8 mouse cellular contexts compared by ENCODE assay signal in genomic region chr9:13574913-13575312, GRCm38 (mm10).
DNase-seq lines count a peak whose midpoint lies in the region; ATAC-seq lines count a peak whose summit lies in the region.

No protein-coding gene starts in this region.

- H3K4me3 ChIP-seq in heart, embryonic 11.5 days (ENCODE audit: low read depth, low read length) = no peak overlapping the region
- H3K4me3 ChIP-seq in kidney, embryonic 16.5 days (ENCODE audit: low read length) = no peak overlapping the region
- H3K4me3 ChIP-seq in neural tube, embryonic 15.5 days (replicated peaks) = no peak overlapping the region
- no peak overlapping the region for H3K4me3 ChIP-seq in midbrain, embryonic 16.5 days (ENCODE audit: low read depth, low read length)

- H3K4me1 ChIP-seq in heart, embryonic 11.5 days (ENCODE audit: control insufficient read depth, insufficient read depth, low read length) = 0 out of 2 replicates have a peak, but pooled peaks cover 6% of the 10 kb centered on the region
- peaks cover 7% of the 10 kb centered on the region; the same call in 1 of the 2 replicates for H3K4me1 ChIP-seq in kidney, embryonic 16.5 days (ENCODE audit: insufficient read depth, low read length)
- H3K4me1 ChIP-seq in neural tube, embryonic 15.5 days = peaks cover 13% of the 10 kb centered on the region
- H3K4me1 ChIP-seq in midbrain, embryonic 16.5 days (ENCODE audit: control insufficient read depth, insufficient read depth, low read length) = no peaks in the 10 kb centered on the region

- H3K27ac ChIP-seq in heart, embryonic 11.5 days (ENCODE audit: low read depth, low read length) = peak overlapping the region; percentile 47; the same call in 1 of the 2 replicates
- H3K27ac ChIP-seq in kidney, embryonic 16.5 days (ENCODE audit: low read length) = peak overlapping the region; percentile 50; the same call in 1 of the 2 replicates
- no peak overlapping the region for H3K27ac ChIP-seq in neural tube, embryonic 15.5 days (replicated peaks)
- H3K27ac ChIP-seq in midbrain, embryonic 16.5 days (ENCODE audit: low read length) = no peak overlapping the region

- H3K36me3 ChIP-seq in heart, embryonic 11.5 days (ENCODE audit: control insufficient read depth, insufficient read depth, low read length) = no peaks in the 10 kb centered on the region
- no peaks in the 10 kb centered on the region for H3K36me3 ChIP-seq in kidney, embryonic 16.5 days (ENCODE audit: insufficient read depth, low read length)
- no peaks in the 10 kb centered on the region for H3K36me3 ChIP-seq in neural tube, embryonic 15.5 days
- no peaks in the 10 kb centered on the region for H3K36me3 ChIP-seq in midbrain, embryonic 16.5 days (ENCODE audit: control insufficient read depth, insufficient read depth, low read length)

- no peaks in the 10 kb centered on the region for H3K9me3 ChIP-seq in heart, embryonic 11.5 days (replicated peaks; ENCODE audit: control insufficient read depth, low read length)
- H3K9me3 ChIP-seq in kidney, embryonic 16.5 days (ENCODE audit: low read length) = peaks cover 3% of the 10 kb centered on the region; the same call in 1 of the 2 replicates
- H3K9me3 ChIP-seq in neural tube, embryonic 15.5 days (replicated peaks) = no peaks in the 10 kb centered on the region
- H3K9me3 ChIP-seq in midbrain, embryonic 16.5 days (replicated peaks; ENCODE audit: control insufficient read depth, low read length, poor library complexity, severe bottlenecking) = no peaks in the 10 kb centered on the region

- DNase-seq in lung, adult 18-20 months = peak; percentile 14 to 24
- no peak for DNase-seq in lung, postnatal 14 days
- no peak for DNase-seq in cerebellum, adult 18-20 months
- no peak for DNase-seq in right cerebral cortex, postnatal 25 days

- H3K9ac ChIP-seq in heart, embryonic 11.5 days (ENCODE audit: low read depth, low read length) = no peak overlapping the region
- no peak overlapping the region for H3K9ac ChIP-seq in kidney, embryonic 16.5 days (replicated peaks; ENCODE audit: low read length)
- no peak overlapping the region for H3K9ac ChIP-seq in neural tube, embryonic 15.5 days (replicated peaks)
- H3K9ac ChIP-seq in midbrain, embryonic 16.5 days (ENCODE audit: low read depth, low read length) = no peak overlapping the region

- no peaks in the 10 kb centered on the region for H3K27me3 ChIP-seq in heart, embryonic 11.5 days (ENCODE audit: control insufficient read depth, insufficient read depth, low read length)
- H3K27me3 ChIP-seq in kidney, embryonic 16.5 days (ENCODE audit: insufficient read depth, low read length) = no peaks in the 10 kb centered on the region
- H3K27me3 ChIP-seq in neural tube, embryonic 15.5 days (replicated peaks) = no peaks in the 10 kb centered on the region
- H3K27me3 ChIP-seq in midbrain, embryonic 16.5 days (ENCODE audit: control insufficient read depth, insufficient read depth, low read depth, low read length) = no peaks in the 10 kb centered on the region

- WGBS in heart, embryonic 11.5 days (ENCODE audit: insufficient replicate concordance) = 60% methylated on average over 2 of the region's 2 CpGs
- 66% methylated on average over 2 of the region's 2 CpGs for WGBS in kidney, embryonic 16.5 days
- WGBS in neural tube, embryonic 15.5 days = 63% methylated on average over 2 of the region's 2 CpGs
- 75% methylated on average over 2 of the region's 2 CpGs for WGBS in midbrain, embryonic 16.5 days

- ATAC-seq in heart, embryonic 11.5 days (replicated peaks; ENCODE audit: insufficient number of reproducible peaks, low FRiP score, low TSS enrichment) = no peak
- peak; percentile 54; the same call in 1 of the 2 replicates for ATAC-seq in kidney, embryonic 16.5 days (ENCODE audit: low FRiP score, low TSS enrichment)
- ATAC-seq in neural tube, embryonic 15.5 days (ENCODE audit: low FRiP score) = 0 out of 2 replicates have a peak, but pooled peaks have one; percentile 21
- no peak for ATAC-seq in midbrain, embryonic 16.5 days

- no peak overlapping the region for H3K4me2 ChIP-seq in heart, embryonic 11.5 days
- H3K4me2 ChIP-seq in kidney, embryonic 16.5 days (replicated peaks; ENCODE audit: low read depth, low read length) = no peak overlapping the region
- H3K4me2 ChIP-seq in neural tube, embryonic 15.5 days = no peak overlapping the region
- H3K4me2 ChIP-seq in midbrain, embryonic 16.5 days (ENCODE audit: low read length) = no peak overlapping the region

Comparison
In these comparisons a context has a peak if more than half of its experiments do, and no peak if none do; other contexts are left out.
1. DNase-seq: peak in lung, adult 18-20 months (2 of 2); none in lung, postnatal 14 days (single experiment), cerebellum, adult 18-20 months (0 of 2) and right cerebral cortex, postnatal 25 days (single experiment).
2. ATAC-seq: peak in kidney, embryonic 16.5 days (single experiment) and neural tube, embryonic 15.5 days (single experiment); none in heart, embryonic 11.5 days (single experiment) and midbrain, embryonic 16.5 days (single experiment).
3. H3K27ac ChIP-seq: peak in heart, embryonic 11.5 days (single experiment) and kidney, embryonic 16.5 days (single experiment); none in neural tube, embryonic 15.5 days (single experiment) and midbrain, embryonic 16.5 days (single experiment).